Mouse (Mus musculus): ENCODE measurements around the gene Coq8b. TPM values are rescaled to one million over a fixed set of nuclear protein-coding genes. Genes with fewer than 3 reads are reported as not detected.
"Not testable (repeated sequence)": the region's sequence is repeated elsewhere in the genome, so short reads cannot be mapped to it uniquely, and the experiment has no call there.

Coq8b gene
- polyA plus RNA-seq, 1 experiment: 9.3 TPM

GRCm38 (mm10) chr7:27231693-27232331 is 1.0 kb upstream of the Coq8b start:
- Histone ChIP-seq H3ac (ENCODE audit: control insufficient read depth, insufficient read length, low read depth) (no peak overlapping the region), H3K27me3 (ENCODE audit: control insufficient read depth, insufficient read depth, insufficient read length) (no peaks in the 10 kb centered on the region), H3K79me3 (ENCODE audit: low read depth) (peaks cover 5% of the 10 kb centered on the region), H3K36me3 (ENCODE audit: control insufficient read depth, insufficient read depth) (no peaks in the 10 kb centered on the region), H3K79me2 (ENCODE audit: control insufficient read depth, insufficient read depth) (peaks cover 12% of the 10 kb centered on the region), H3K4me3 (ENCODE audit: insufficient read depth, poor library complexity, severe bottlenecking) (no peak overlapping the region)
- TF ChIP-seq MYOD1 (IDR thresholded peaks at IDR 0.05; ENCODE audit: control insufficient read depth, insufficient read length, low read depth) (peak; percentile 57), USF1 (IDR thresholded peaks at IDR 0.05; ENCODE audit: low read depth) (no peak), CTCF (IDR thresholded peaks at IDR 0.05; ENCODE audit: control insufficient read depth, insufficient read depth, insufficient read length) (no peak)

GRCm38 (mm10) chr7:27233300-27233699 is 477 bp downstream of the Coq8b start:
- no peak for TF ChIP-seq USF1 (IDR thresholded peaks at IDR 0.05; ENCODE audit: low read depth)
- TF ChIP-seq FOSL1 (IDR thresholded peaks at IDR 0.05; ENCODE audit: insufficient read depth, low read length, poor library complexity, severe bottlenecking): no peak
- no peak for TF ChIP-seq MYOG (IDR thresholded peaks at IDR 0.05; ENCODE audit: control insufficient read depth, extremely low read depth, insufficient read length)
- no peak for TF ChIP-seq MYOD1 (IDR thresholded peaks at IDR 0.05; ENCODE audit: control insufficient read depth, insufficient read length, low read depth)
- TF ChIP-seq CTCF (IDR thresholded peaks at IDR 0.05; ENCODE audit: control insufficient read depth, insufficient read depth, insufficient read length): no peak
- TF ChIP-seq MAX (IDR thresholded peaks at IDR 0.05): no peak
- no peak for TF ChIP-seq CEBPB (IDR thresholded peaks at IDR 0.05; ENCODE audit: low read depth)
- H3K27me3 ChIP-seq (ENCODE audit: control insufficient read depth, insufficient read depth, insufficient read length): no peaks in the 10 kb centered on the region
- peak overlapping the region; percentile 37 for H3K4me3 ChIP-seq (ENCODE audit: insufficient read depth, poor library complexity, severe bottlenecking)
- no peaks in the 10 kb centered on the region for H3K79me2 ChIP-seq (ENCODE audit: control insufficient read depth, insufficient read depth)
- H3K36me3 ChIP-seq (ENCODE audit: control insufficient read depth, insufficient read depth): no peaks in the 10 kb centered on the region
- peak overlapping the region; percentile 13 for H3ac ChIP-seq (ENCODE audit: control insufficient read depth, insufficient read length, low read depth)
- no peaks in the 10 kb centered on the region for H3K79me3 ChIP-seq (ENCODE audit: low read depth)

DNA sequence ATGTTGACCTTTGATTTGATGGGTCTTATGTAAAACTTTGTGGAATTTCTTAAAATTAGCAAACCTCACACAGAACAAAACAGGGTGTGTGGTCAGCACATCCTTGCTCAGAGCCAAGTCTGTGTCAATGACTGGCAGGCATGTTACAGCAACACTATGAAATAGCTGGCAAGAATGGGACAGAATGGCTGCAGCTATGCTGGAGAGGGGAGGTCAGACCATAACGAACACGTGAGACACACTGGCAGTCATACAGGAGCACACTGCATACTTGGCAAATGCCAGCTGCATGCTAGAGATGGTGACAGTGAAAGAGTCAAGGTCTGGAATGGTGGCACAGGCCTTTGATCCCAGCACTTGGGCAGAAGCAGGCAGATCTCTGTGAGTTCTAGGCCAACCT is 2.9 kb downstream of the Coq8b start:
- Histone ChIP-seq H3K36me3 (ENCODE audit: control insufficient read depth, insufficient read depth) (no peaks in the 10 kb centered on the region), H3K79me3 (ENCODE audit: low read depth) (no peaks in the 10 kb centered on the region), H3K27me3 (ENCODE audit: control insufficient read depth, insufficient read depth, insufficient read length) (no peaks in the 10 kb centered on the region), H3ac (ENCODE audit: control insufficient read depth, insufficient read length, low read depth) (no peak overlapping the region), H3K79me2 (ENCODE audit: control insufficient read depth, insufficient read depth) (no peaks in the 10 kb centered on the region), H3K4me3 (ENCODE audit: insufficient read depth, poor library complexity, severe bottlenecking) (no peak overlapping the region)
- TF ChIP-seq MYOD1 (IDR thresholded peaks at IDR 0.05; ENCODE audit: control insufficient read depth, insufficient read length, low read depth) (no peak), FOSL1 (IDR thresholded peaks at IDR 0.05; ENCODE audit: insufficient read depth, low read length, poor library complexity, severe bottlenecking) (no peak), CEBPB (IDR thresholded peaks at IDR 0.05; ENCODE audit: low read depth) (no peak), MAX (IDR thresholded peaks at IDR 0.05) (no peak), USF1 (IDR thresholded peaks at IDR 0.05; ENCODE audit: low read depth) (no peak)

DNA sequence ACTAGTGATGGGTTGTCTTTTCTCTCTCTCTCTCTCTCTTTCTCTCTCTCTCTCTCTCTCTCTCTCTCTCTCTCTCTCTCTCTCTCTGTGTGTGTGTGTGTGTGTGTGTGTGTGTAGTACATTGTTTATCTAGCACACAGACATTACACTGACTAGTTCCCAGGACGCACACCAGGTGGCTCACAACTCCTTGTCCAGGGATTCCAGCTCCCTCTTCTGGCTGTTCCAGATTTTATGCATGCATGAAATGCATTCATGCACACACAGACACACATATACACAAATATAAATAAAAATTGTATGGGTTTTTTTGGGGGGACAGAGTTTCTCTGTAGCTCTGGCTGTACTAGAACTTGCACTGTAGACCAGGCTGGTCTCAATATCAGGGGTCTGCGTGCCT is 4.7 kb downstream of the Coq8b start:
- Histone ChIP-seq H3K27me3 (ENCODE audit: control insufficient read depth, insufficient read depth, insufficient read length) (no peaks in the 10 kb centered on the region), H3K79me2 (ENCODE audit: control insufficient read depth, insufficient read depth) (no peaks in the 10 kb centered on the region), H3K36me3 (ENCODE audit: control insufficient read depth, insufficient read depth) (no peaks in the 10 kb centered on the region), H3K4me3 (ENCODE audit: insufficient read depth, poor library complexity, severe bottlenecking) (no peak overlapping the region), H3K79me3 (ENCODE audit: low read depth) (no peaks in the 10 kb centered on the region), H3ac (ENCODE audit: control insufficient read depth, insufficient read length, low read depth) (no peak overlapping the region)
- TF ChIP-seq USF1 (IDR thresholded peaks at IDR 0.05; ENCODE audit: low read depth): no peak
- TF ChIP-seq CEBPB (IDR thresholded peaks at IDR 0.05; ENCODE audit: low read depth): no peak
- no peak for TF ChIP-seq CTCF (IDR thresholded peaks at IDR 0.05; ENCODE audit: control insufficient read depth, insufficient read depth, insufficient read length)
- TF ChIP-seq FOSL1 (IDR thresholded peaks at IDR 0.05; ENCODE audit: insufficient read depth, low read length, poor library complexity, severe bottlenecking): no peak
- no peak for TF ChIP-seq MAX (IDR thresholded peaks at IDR 0.05)
- TF ChIP-seq MYOG (IDR thresholded peaks at IDR 0.05; ENCODE audit: control insufficient read depth, extremely low read depth, insufficient read length): no peak
- TF ChIP-seq MYOD1 (IDR thresholded peaks at IDR 0.05; ENCODE audit: control insufficient read depth, insufficient read length, low read depth): no peak

DNA sequence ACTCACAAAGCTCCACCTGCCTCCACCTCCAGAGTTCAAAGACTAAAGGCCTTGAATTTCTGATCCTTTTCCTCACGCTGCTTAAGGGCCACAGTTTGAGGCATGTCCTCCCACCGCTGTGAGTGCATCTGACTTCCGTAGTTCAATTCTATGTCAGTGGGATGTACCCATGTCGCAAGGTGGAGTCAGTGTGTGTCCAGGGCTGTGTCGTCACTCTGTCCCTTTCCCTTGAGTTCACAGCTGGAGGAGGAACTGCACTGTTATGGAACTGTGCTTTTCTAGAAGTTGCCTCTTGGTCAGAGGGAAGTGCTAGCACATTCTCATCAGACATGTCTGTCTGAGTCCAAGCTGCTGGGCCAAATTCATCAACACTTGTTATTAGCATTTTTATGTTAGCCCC is 5.7 kb downstream of the Coq8b start:
- TF ChIP-seq MYOD1 (IDR thresholded peaks at IDR 0.05; ENCODE audit: control insufficient read depth, insufficient read length, low read depth): no peak
- TF ChIP-seq CTCF (IDR thresholded peaks at IDR 0.05; ENCODE audit: control insufficient read depth, insufficient read depth, insufficient read length): no peak
- no peak for TF ChIP-seq MYOG (IDR thresholded peaks at IDR 0.05; ENCODE audit: control insufficient read depth, extremely low read depth, insufficient read length)
- no peak for TF ChIP-seq CEBPB (IDR thresholded peaks at IDR 0.05; ENCODE audit: low read depth)
- no peak for TF ChIP-seq MAX (IDR thresholded peaks at IDR 0.05)
- TF ChIP-seq USF1 (IDR thresholded peaks at IDR 0.05; ENCODE audit: low read depth): no peak
- TF ChIP-seq FOSL1 (IDR thresholded peaks at IDR 0.05; ENCODE audit: insufficient read depth, low read length, poor library complexity, severe bottlenecking): no peak
- Histone ChIP-seq H3K79me3 (ENCODE audit: low read depth) (no peaks in the 10 kb centered on the region), H3ac (ENCODE audit: control insufficient read depth, insufficient read length, low read depth) (no peak overlapping the region), H3K4me3 (ENCODE audit: insufficient read depth, poor library complexity, severe bottlenecking) (no peak overlapping the region), H3K36me3 (ENCODE audit: control insufficient read depth, insufficient read depth) (no peaks in the 10 kb centered on the region), H3K27me3 (ENCODE audit: control insufficient read depth, insufficient read depth, insufficient read length) (no peaks in the 10 kb centered on the region), H3K79me2 (ENCODE audit: control insufficient read depth, insufficient read depth) (no peaks in the 10 kb centered on the region)

DNA sequence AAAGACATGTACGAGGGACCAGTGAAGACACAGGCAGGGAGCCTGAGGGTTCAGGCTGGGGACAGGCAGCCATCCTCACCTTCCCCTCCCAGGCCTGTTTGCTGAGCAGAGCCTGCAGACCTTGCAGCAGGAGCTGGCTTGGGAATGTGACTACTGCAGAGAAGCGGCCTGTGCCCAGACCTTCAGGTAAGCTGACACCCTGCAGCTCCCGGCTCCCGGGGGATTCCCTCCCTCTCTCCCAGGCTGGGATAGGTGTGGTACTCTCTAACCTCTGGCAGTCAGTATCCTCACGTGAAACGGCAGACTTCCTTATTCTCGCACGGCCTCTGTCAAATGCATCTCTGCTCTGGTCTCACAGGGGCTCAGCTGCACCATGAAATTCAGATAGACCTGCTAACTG is 10.4 kb downstream of the Coq8b start:
- Histone ChIP-seq H3K79me2 (ENCODE audit: control insufficient read depth, insufficient read depth) (no peaks in the 10 kb centered on the region), H3K79me3 (ENCODE audit: low read depth) (no peaks in the 10 kb centered on the region), H3K27me3 (ENCODE audit: control insufficient read depth, insufficient read depth, insufficient read length) (no peaks in the 10 kb centered on the region), H3K4me3 (ENCODE audit: insufficient read depth, poor library complexity, severe bottlenecking) (no peak overlapping the region), H3K36me3 (ENCODE audit: control insufficient read depth, insufficient read depth) (no peaks in the 10 kb centered on the region), H3ac (ENCODE audit: control insufficient read depth, insufficient read length, low read depth) (no peak overlapping the region)
- no peak for TF ChIP-seq CTCF (IDR thresholded peaks at IDR 0.05; ENCODE audit: control insufficient read depth, insufficient read depth, insufficient read length)
- TF ChIP-seq CEBPB (IDR thresholded peaks at IDR 0.05; ENCODE audit: low read depth): no peak
- no peak for TF ChIP-seq MAX (IDR thresholded peaks at IDR 0.05)
- TF ChIP-seq FOSL1 (IDR thresholded peaks at IDR 0.05; ENCODE audit: insufficient read depth, low read length, poor library complexity, severe bottlenecking): no peak
- no peak for TF ChIP-seq MYOD1 (IDR thresholded peaks at IDR 0.05; ENCODE audit: control insufficient read depth, insufficient read length, low read depth)
- TF ChIP-seq MYOG (IDR thresholded peaks at IDR 0.05; ENCODE audit: control insufficient read depth, extremely low read depth, insufficient read length): no peak
- no peak for TF ChIP-seq USF1 (IDR thresholded peaks at IDR 0.05; ENCODE audit: low read depth)

DNA sequence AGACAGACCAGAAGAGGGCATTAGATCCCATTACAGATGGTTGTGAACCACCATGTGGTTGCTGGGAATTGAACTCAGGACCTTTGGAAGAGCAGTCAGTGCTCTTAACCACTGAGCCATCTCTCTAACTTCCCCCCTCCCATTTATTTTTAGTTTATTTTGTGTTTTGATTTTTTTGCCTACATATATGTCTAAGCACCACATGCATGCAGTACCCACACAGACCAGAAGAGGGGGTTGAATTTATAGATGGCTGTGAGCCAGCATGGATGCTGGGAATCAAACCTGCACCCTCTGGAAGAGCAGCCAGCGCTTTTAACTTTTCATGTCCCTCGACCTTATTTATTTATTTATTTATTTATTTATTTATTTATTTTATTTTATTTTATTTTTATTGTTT is 11.3 kb downstream of the Coq8b start:
- H3K4me3 ChIP-seq (ENCODE audit: insufficient read depth, poor library complexity, severe bottlenecking); H3ac ChIP-seq (ENCODE audit: control insufficient read depth, insufficient read length, low read depth); H3K36me3 ChIP-seq (ENCODE audit: control insufficient read depth, insufficient read depth); H3K79me2 ChIP-seq (ENCODE audit: control insufficient read depth, insufficient read depth); H3K27me3 ChIP-seq (ENCODE audit: control insufficient read depth, insufficient read depth, insufficient read length); H3K79me3 ChIP-seq (ENCODE audit: low read depth): not testable (repeated sequence)

Measured in C2C12 (cell line).